In the genomic region with DNA sequence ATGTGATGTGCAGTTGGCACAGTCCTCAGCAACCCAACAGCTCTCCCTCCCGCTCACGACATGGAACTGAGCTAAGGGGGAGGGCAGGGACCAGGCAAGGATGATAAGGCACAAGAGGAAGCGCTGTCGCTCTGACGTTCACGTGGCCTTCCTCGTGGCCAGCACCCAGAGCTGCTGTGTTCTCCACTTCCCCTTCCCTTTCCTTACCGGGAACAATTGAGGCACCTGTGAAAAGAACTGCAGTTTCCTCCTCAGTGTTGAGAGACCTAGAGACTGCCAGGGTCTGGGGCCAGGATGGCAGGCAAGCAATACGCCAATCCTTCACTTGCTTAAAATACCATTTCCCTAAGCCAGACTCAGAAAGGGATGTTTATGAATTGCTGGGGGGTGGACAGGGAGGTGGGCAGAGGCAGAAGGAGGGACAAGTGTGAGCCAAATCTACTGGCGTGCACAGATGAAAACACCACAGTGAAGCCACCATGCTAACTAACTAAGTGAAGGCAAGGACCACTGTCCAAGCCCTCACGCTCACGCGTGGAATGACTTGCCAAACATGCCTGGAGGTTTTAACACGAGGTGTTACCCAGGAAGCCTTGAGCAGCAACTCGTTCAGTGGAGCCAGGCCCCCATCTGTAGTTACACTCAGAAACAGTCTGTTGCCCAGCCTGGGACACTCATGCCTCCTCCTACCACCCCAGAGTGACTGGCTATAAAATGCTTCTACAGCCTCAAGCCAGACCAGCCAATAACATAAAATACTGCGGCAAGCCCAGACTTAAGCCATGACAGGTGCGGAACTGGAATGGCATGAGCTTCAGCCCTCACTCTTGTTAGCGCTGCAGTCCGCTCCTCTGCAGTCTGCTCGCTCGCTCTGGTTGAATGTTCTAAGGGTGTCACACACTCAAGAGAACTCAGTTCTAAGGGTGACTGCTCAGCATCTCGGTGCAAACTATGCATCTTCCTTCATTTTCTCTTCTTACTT, we compare ENCODE assay signal across 8 mouse cellular contexts. TPM values are rescaled to one million over a fixed set of nuclear protein-coding genes. Genes with fewer than 3 reads are reported as not detected.
DNase-seq lines count a peak whose midpoint lies in the region; ATAC-seq and TF ChIP-seq lines count a peak whose summit lies in the region.

No protein-coding gene starts in this region.

- WGBS in limb, embryonic 14.5 days: 53% methylated on average over 22 of the region's 22 CpGs
- WGBS in midbrain, embryonic 16.5 days: 74% methylated on average over 22 of the region's 22 CpGs

- no peaks in the 10 kb centered on the region for H3K9me3 ChIP-seq in G1E (replicated peaks)
- H3K9me3 ChIP-seq in limb, embryonic 14.5 days (ENCODE audit: control insufficient read depth, low read length): no peaks in the 10 kb centered on the region
- H3K9me3 ChIP-seq in midbrain, embryonic 16.5 days (replicated peaks; ENCODE audit: control insufficient read depth, low read length, poor library complexity, severe bottlenecking): no peaks in the 10 kb centered on the region

- no peaks in the 10 kb centered on the region for H3K79me2 ChIP-seq in myocyte (ENCODE audit: control insufficient read depth, insufficient read depth)

- no peak overlapping the region for H3ac ChIP-seq in myocyte (ENCODE audit: control insufficient read depth, insufficient read length)

- H3K9ac ChIP-seq in limb, embryonic 14.5 days (ENCODE audit: low read depth, low read length, severe bottlenecking): no peak overlapping the region
- H3K9ac ChIP-seq in midbrain, embryonic 16.5 days (ENCODE audit: low read depth, low read length): no peak overlapping the region

- H3K36me3 ChIP-seq in G1E (replicated peaks) (no peaks in the 10 kb centered on the region), myocyte (ENCODE audit: control insufficient read depth, insufficient read depth) (peaks cover 3% of the 10 kb centered on the region)
- H3K36me3 ChIP-seq in limb, embryonic 14.5 days (ENCODE audit: control insufficient read depth, insufficient read depth, low read length): peaks cover 7% of the 10 kb centered on the region
- 0 out of 2 replicates have a peak, but pooled peaks cover under 1% of the 10 kb centered on the region for H3K36me3 ChIP-seq in midbrain, embryonic 16.5 days (ENCODE audit: control insufficient read depth, insufficient read depth, low read length)

- peaks cover 9% of the 10 kb centered on the region for H3K4me1 ChIP-seq in G1E (ENCODE audit: insufficient read depth, low read depth, low read length)
- H3K4me1 ChIP-seq in limb, embryonic 14.5 days (ENCODE audit: control insufficient read depth, insufficient read depth, low read length): peaks cover 12% of the 10 kb centered on the region
- H3K4me1 ChIP-seq in midbrain, embryonic 16.5 days (ENCODE audit: control insufficient read depth, insufficient read depth, low read length): peaks cover 9% of the 10 kb centered on the region; the same call in 1 of the 2 replicates

- TF ChIP-seq CTCF in G1E (IDR thresholded peaks at IDR 0.05; ENCODE audit: low read depth, low read length): no peak

- no peak for TF ChIP-seq POLR2A in limb, embryonic 14.5 days (IDR thresholded peaks at IDR 0.05; ENCODE audit: borderline replicate concordance, extremely low read depth, insufficient read depth, insufficient read length)
- no peak for TF ChIP-seq POLR2A in myocyte (IDR thresholded peaks at IDR 0.05; ENCODE audit: insufficient read length, low read depth)

- DNase-seq in A20 (ENCODE audit: low read depth, low spot score) (peak; percentile 9), G1E (ENCODE audit: low spot score) (no peak)
- peak; percentile 72 to 73 for DNase-seq in frontal cortex, adult 2 months (ENCODE audit: extremely low spot score in 1 of 2, low spot score in 1 of 2)
- DNase-seq in heart, postnatal 4 days: peak; percentile 75
- DNase-seq in limb, embryonic 14.5 days (ENCODE audit: low spot score): peak; percentile 54

- H3K27me3 ChIP-seq in G1E (ENCODE audit: insufficient read depth, low read length) (peaks cover 14% of the 10 kb centered on the region), myocyte (ENCODE audit: control insufficient read depth, insufficient read depth, insufficient read length) (no peaks in the 10 kb centered on the region)
- no peaks in the 10 kb centered on the region for H3K27me3 ChIP-seq in limb, embryonic 14.5 days (ENCODE audit: control insufficient read depth, insufficient read depth, low read length)
- no peaks in the 10 kb centered on the region for H3K27me3 ChIP-seq in midbrain, embryonic 16.5 days (ENCODE audit: control insufficient read depth, insufficient read depth, low read depth, low read length)

- H3K4me3 ChIP-seq in G1E (ENCODE audit: low read depth, low read length) (no peak overlapping the region), myocyte (no peak overlapping the region)
- no peak overlapping the region for H3K4me3 ChIP-seq in limb, embryonic 14.5 days (replicated peaks; ENCODE audit: low read length)
- no peak overlapping the region for H3K4me3 ChIP-seq in midbrain, embryonic 16.5 days (ENCODE audit: low read depth, low read length)

- peak; percentile 54; the same call in 1 of the 2 replicates for ATAC-seq in G1E (ENCODE audit: extremely low read depth, insufficient number of reproducible peaks, low FRiP score, poor library complexity, severe bottlenecking)
- ATAC-seq in limb, embryonic 14.5 days (ENCODE audit: low FRiP score, low read depth): peak; percentile 69
- no peak for ATAC-seq in erythroid progenitor cell, adult 5-6 weeks (replicated peaks; ENCODE audit: low FRiP score, poor library complexity, severe bottlenecking)
- ATAC-seq in midbrain, embryonic 16.5 days: no peak

- H3K27ac ChIP-seq in limb, embryonic 14.5 days (replicated peaks; ENCODE audit: low read depth, low read length): peak overlapping the region; percentile 43; the same call in 1 of the 2 replicates
- no peak overlapping the region for H3K27ac ChIP-seq in midbrain, embryonic 16.5 days (ENCODE audit: low read length)

- no peak overlapping the region for H3K4me2 ChIP-seq in limb, embryonic 14.5 days (replicated peaks; ENCODE audit: low read depth, low read length, severe bottlenecking)
- no peak overlapping the region for H3K4me2 ChIP-seq in myocyte (ENCODE audit: low read depth)
- no peak overlapping the region for H3K4me2 ChIP-seq in midbrain, embryonic 16.5 days (ENCODE audit: low read length)

TF ChIP-seq in myocyte, 11 proteins besides CTCF, POLR2A, EP300 and RAD21:
- TF ChIP-seq E2F4 (IDR thresholded peaks at IDR 0.05; ENCODE audit: insufficient read depth): no peak
- peak in 2 of 3 experiments; percentile 74 to 85 for TF ChIP-seq MYOD1 (IDR thresholded peaks at IDR 0.05; ENCODE audit: control insufficient read depth in 1 of 3, insufficient read length in 2 of 3, low read depth in 2 of 3)
- no peak for TF ChIP-seq SRF (IDR thresholded peaks at IDR 0.05; ENCODE audit: control insufficient read depth, insufficient read length, low read depth)
- TF ChIP-seq TCF3 (IDR thresholded peaks at IDR 0.05; ENCODE audit: insufficient read length, low read depth): no peak
- no peak for TF ChIP-seq REST (IDR thresholded peaks at IDR 0.05; ENCODE audit: insufficient read depth, insufficient read length)
- no peak for TF ChIP-seq MAX (IDR thresholded peaks at IDR 0.05; ENCODE audit: low read depth)
- no peak for TF ChIP-seq TCF12 (IDR thresholded peaks at IDR 0.05; ENCODE audit: insufficient read depth, poor library complexity, severe bottlenecking)
- no peak for TF ChIP-seq USF1 (IDR thresholded peaks at IDR 0.05; ENCODE audit: low read depth)
- no peak for TF ChIP-seq POLR2AphosphoS2 (IDR thresholded peaks at IDR 0.05; ENCODE audit: insufficient read length, low read depth)
- peak; percentile 13 to 83 (median 64) for TF ChIP-seq MYOG (IDR thresholded peaks at IDR 0.05; ENCODE audit: control insufficient read depth in 1 of 3, insufficient read depth in 1 of 3, insufficient read length in 2 of 3, low read depth in 2 of 3)
- no peak for TF ChIP-seq CEBPB (IDR thresholded peaks at IDR 0.05; ENCODE audit: insufficient read depth, poor library complexity, severe bottlenecking)

RNA-seq across cellular contexts. Expression of gene Jam3, which starts 45.4 kb away (rescaled TPM):
- total RNA-seq in G1E (2014; fragmentation: Nextera tagmentation) (not detected in 2 replicates), G1E (2017) (not detected in 2 replicates)
- polyA plus RNA-seq in G1E (2012) (not detected in 2 replicates), myocyte (2012; fragmentation: generic; extraction: Trizol) (22.9 TPM)
- polyA plus RNA-seq in frontal cortex, adult 2 months (2012; rRNA removed): 44.5 and 49.8 TPM in 2 replicates
- total RNA-seq in heart, postnatal 4 days (2021): 10 to 100 TPM; 17.3 to 22.5 TPM
- 100 and 103 TPM in 2 replicates for polyA plus RNA-seq in limb, embryonic 14.5 days (2012; rRNA removed)
- 110 and 112 TPM in 2 replicates for polyA plus RNA-seq in limb, embryonic 14.5 days (2014; fragmentation: Nextera tagmentation; extraction: Ambion mirVana)
- not detected in 2 replicates for total RNA-seq in erythroid progenitor cell, adult 5-6 weeks (2015; ENCODE audit: low replicate concordance)
- 1.2 TPM in 1 of 2 replicates, not detected in the other for total RNA-seq in erythroid progenitor cell, adult 5-6 weeks (2017; ENCODE audit: low replicate concordance)
- 46.3 and 57.8 TPM in 2 replicates for polyA plus RNA-seq in midbrain, embryonic 16.5 days (2015; fragmentation: Nextera tagmentation; extraction: Ambion mirVana)

Comparison
In these comparisons a context has a peak if more than half of its experiments do, and no peak if none do; other contexts are left out.
1. ATAC-seq: peak in G1E (single experiment) and limb, embryonic 14.5 days (single experiment); none in erythroid progenitor cell, adult 5-6 weeks (single experiment) and midbrain, embryonic 16.5 days (single experiment).
2. RNA of gene Jam3, which starts 45.4 kb away (polyA plus RNA-seq): 100 to 112 TPM in limb, embryonic 14.5 days, 44.5 to 49.8 TPM in frontal cortex, adult 2 months, 46.3 to 57.8 TPM in midbrain, embryonic 16.5 days and 22.9 TPM in myocyte (single experiment); not detected in G1E; every median in the first group is over 10 times any median in the second.